Mouse (Mus musculus) cerebellum, adult 8-10 months (tissue): ENCODE data around the gene Khdrbs2.
"Not testable (repeated sequence)": the region's sequence is repeated elsewhere in the genome, so short reads cannot be mapped to it uniquely, and the experiment has no call there.

Experiments used
- DNase-seq: peaks from one replicate; pipeline ENCODE4 v3.0.0; 2022

Gene Khdrbs2

GRCm38 (mm10) chr1:32471502-32472214, 299.1 kb downstream of the Khdrbs2 start:
- DNase-seq = no peak

DNA sequence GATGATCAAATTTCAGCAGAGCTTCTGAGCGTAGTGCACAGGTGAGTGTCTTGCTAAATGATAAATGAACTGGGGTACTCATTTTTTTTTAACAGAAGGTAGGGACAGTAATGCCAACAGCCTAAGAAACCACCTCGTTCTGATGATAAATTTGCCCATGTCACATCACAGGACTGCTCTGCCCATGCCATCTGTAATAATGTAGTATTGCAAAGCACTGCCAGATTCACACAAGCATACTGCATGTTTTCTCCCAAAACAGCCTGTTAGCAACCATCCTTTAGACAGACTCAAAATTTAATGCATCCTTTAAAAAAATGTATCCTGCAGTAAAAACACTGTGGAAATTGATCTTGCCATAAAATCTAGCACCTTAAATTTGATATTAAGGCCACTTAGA, 315.4 kb downstream of the Khdrbs2 start:
- DNase-seq = no peak

DNA sequence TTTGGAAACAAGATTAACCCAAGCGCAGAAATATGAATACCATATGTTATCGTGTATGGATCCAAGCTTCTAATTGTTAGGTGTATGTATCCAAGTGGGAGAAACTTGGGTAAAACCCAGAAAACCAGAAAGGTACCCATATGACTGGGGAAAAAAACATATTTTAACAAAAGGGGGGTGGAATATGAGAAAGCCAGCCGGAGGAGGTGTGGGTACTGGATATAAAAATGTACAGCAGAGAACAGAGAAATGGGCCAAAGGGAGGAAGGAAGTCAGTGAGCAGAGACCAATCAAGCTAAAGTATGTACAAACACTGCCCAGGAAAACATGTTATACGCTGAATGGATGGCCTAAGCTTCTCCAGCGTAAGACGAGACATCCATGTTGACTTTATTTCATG, 330.9 kb downstream of the Khdrbs2 start:
- DNase-seq = no peak

DNA sequence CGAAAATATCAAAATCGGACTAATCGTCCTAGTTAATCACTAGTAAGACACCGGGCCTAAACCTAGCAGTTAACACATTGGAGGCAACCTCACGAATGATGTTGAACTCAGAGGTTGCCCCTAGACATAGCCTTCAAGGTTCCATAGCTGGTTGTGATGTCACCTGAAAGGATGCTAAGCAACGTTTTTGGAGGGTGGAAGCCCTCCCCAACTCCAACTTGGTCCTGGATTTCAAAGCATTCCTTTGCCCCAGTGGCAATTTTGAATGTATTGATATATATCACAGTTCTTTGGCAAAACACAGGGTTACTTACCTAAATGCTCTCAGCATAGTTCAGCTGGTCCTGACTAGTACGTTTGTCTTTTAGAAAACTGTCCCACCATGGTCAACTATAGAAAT, 374.7 kb downstream of the Khdrbs2 start, which contains the start of gene Gm5415:
TSS of gene Gm5415 (minus strand) at position 101 of the 400 bp plus-strand sequence.
- not testable (repeated sequence) for DNase-seq

GRCm38 (mm10) chr1:32553459-32553858, 380.9 kb downstream of the Khdrbs2 start:
- no peak for DNase-seq

- no peak for DNase-seq
These were observed 381.4 kb downstream of the Khdrbs2 start for GRCm38 (mm10) chr1:32553925-32554324.

GRCm38 (mm10) chr1:32568901-32569300, 396.4 kb downstream of the Khdrbs2 start:
- DNase-seq = no peak

GRCm38 (mm10) chr1:32626060-32626459, 453.5 kb downstream of the Khdrbs2 start:
- no peak for DNase-seq

GRCm38 (mm10) chr1:32632415-32633354, 460.2 kb downstream of the Khdrbs2 start:
- DNase-seq = no peak

GRCm38 (mm10) chr1:32633404-32633803, 460.9 kb downstream of the Khdrbs2 start:
- no peak for DNase-seq

- no peak for DNase-seq
These were observed 466.6 kb downstream of the Khdrbs2 start for GRCm38 (mm10) chr1:32639118-32639517.

DNA sequence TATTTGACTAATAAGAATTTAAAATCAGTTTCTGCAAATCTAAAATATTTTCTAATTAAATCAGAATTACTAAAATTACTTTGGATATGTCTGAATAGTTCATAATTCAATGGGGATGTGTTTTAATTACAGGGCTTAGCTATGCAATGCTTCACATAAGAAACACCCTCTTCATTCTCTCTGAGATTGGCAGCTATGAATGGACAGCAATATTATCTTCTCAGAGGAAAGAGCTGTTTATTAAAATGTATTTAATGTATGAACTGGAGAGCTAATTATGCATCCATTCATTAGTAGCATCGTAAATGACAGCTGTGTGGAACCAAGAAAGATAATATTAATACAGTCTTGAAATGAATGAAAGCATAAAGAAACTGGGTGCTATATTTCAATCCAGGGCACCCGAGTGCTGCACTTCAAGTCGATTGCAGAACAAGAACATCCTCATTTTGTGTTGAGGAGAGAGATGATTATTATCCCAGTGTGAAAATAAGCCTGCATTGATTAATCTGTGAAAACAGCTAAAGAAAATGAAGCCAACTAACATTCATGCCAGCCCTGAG, 477.2 kb downstream of the Khdrbs2 start:
- DNase-seq = no peak

DNA sequence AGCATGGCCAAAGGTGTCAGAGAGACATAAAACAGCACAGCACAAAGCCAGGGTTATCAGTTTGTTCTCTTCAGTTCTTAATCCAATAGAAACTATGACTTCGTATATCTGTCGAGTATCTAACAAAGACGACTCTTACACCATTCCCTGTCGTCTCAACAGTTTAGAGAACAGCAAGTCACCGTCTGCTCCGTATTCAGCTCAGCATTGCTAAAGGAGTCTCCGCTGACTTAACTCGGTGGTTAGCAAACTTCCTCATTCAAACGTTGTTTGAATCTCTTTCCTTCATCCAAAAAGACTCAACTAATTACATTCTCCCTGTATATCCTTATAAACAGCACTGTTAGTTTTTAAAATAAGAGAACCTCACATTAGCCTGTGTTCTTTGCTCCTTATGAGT, 521.3 kb downstream of the Khdrbs2 start:
- DNase-seq = no peak

GRCm38 (mm10) chr1:32700132-32700531, 527.6 kb downstream of the Khdrbs2 start:
- DNase-seq = no peak

GRCm38 (mm10) chr1:32701267-32701666, 528.8 kb downstream of the Khdrbs2 start:
- DNase-seq = no peak
